Mouse (Mus musculus) spleen, adult 2 months (tissue): ENCODE measurements around the gene Sult2b1. TPM values are rescaled to one million over a fixed set of nuclear protein-coding genes. Genes with fewer than 3 reads are reported as not detected.

Source experiments
- DNase-seq, 2 experiments: peaks; one replicate each; pipeline versions ENCODE4 v3.0.0 to v3.0.0-alpha.2; 2012 to 2021; ENCODE audit warnings: low spot score in 2 of 2, low read depth in 1 of 2
- H3K27ac ChIP-seq: fragments of 200-500 bp; 2 replicates; pipeline ENCODE4 v1.5.1; 2012; ENCODE audit warnings: low read length, inconsistent platforms; ENCODE audit not compliant: insufficient read depth
- H3K27me3 ChIP-seq: fragments of 200-500 bp; 2 replicates; pipeline ENCODE4 v1.6.1; 2012; ENCODE audit warnings: mild to moderate bottlenecking, moderate library complexity, low read length, inconsistent platforms; ENCODE audit not compliant: control insufficient read depth, insufficient read depth
- H3K36me3 ChIP-seq: fragments of 200-500 bp; 2 replicates; pipeline ENCODE4 v1.6.1; 2012; ENCODE audit warnings: mild to moderate bottlenecking, low read length, inconsistent platforms; ENCODE audit not compliant: control insufficient read depth, insufficient read depth
- H3K4me1 ChIP-seq: fragments of 200-500 bp; 2 replicates; pipeline ENCODE4 v1.6.1; 2011; ENCODE audit warnings: inconsistent platforms; ENCODE audit not compliant: control insufficient read depth, insufficient read depth, insufficient read length
- H3K4me3 ChIP-seq: fragments of 200-500 bp; 2 replicates; pipeline ENCODE4 v1.5.1; 2011; ENCODE audit warnings: mild to moderate bottlenecking, inconsistent platforms; ENCODE audit not compliant: insufficient read depth, insufficient read length; ENCODE audit errors: extremely low read depth
- CTCF ChIP-seq: fragments of 200-500 bp; IDR thresholded peaks from 2 replicates; pipeline ENCODE4 v1.5.1; 2011; ENCODE audit warnings: mild to moderate bottlenecking, inconsistent platforms; ENCODE audit not compliant: insufficient read depth, insufficient read length, insufficient replicate concordance; ENCODE audit errors: extremely low read depth
- POLR2A ChIP-seq: fragments of 200-500 bp; IDR thresholded peaks from 2 replicates; pipeline ENCODE4 v1.6.1; 2011; ENCODE audit warnings: low read depth, low read length, inconsistent platforms
- WGBS: fragments of 180-500 bp; shearing (Covaris S2); methylation state at CpG from one replicate; pipeline ENCODE4 v1.1.7; 2018; 5-methylcytosine and 5-hydroxymethylcytosine counted together
- polyA plus RNA-seq: library from polyadenylated mRNA; depleted of rRNA; stranded (reverse); fragments of >200 nt; gene quantifications from 2 replicates; pipeline ENCODE4 v1.2.3, GENCODE M21; 2012

Gene Sult2b1
- polyA plus RNA-seq, 1 experiment = 0.76 TPM

GRCm38 (mm10) chr7:45730727-45731431 is 53.6 kb downstream of the Sult2b1 start:
- Histone ChIP-seq H3K36me3 (no peaks in the 10 kb centered on the region), H3K27me3 (no peaks in the 10 kb centered on the region), H3K27ac (no peak overlapping the region), H3K4me1 (peaks cover 9% of the 10 kb centered on the region; the same call in 1 of the 2 replicates), H3K4me3 (no peak overlapping the region)
- 57% methylated on average over 16 of the region's 16 CpGs for WGBS
- peak; percentile 23; the same call in 1 of the 2 replicates for TF ChIP-seq CTCF
- no peak for TF ChIP-seq POLR2A
- DNase-seq = peak in 1 of 2 experiments; percentile 38

- no peak for DNase-seq
- H3K27me3 ChIP-seq = no peaks in the 10 kb centered on the region
- H3K27ac ChIP-seq = no peak overlapping the region
- no peak for TF ChIP-seq CTCF
- TF ChIP-seq POLR2A = no peak
- H3K4me3 ChIP-seq = no peak overlapping the region
- H3K4me1 ChIP-seq = no peaks in the 10 kb centered on the region
- WGBS = 87% methylated on average over 3 of the region's 3 CpGs
- H3K36me3 ChIP-seq = peaks cover 7% of the 10 kb centered on the region; the same call in 1 of the 2 replicates
Measured at GRCm38 (mm10) chr7:45727625-45728024, 56.8 kb downstream of the Sult2b1 start.

GRCm38 (mm10) chr7:45726419-45726818 is 58.0 kb downstream of the Sult2b1 start:
- Histone ChIP-seq H3K27ac (no peak overlapping the region), H3K36me3 (peaks cover 9% of the 10 kb centered on the region; the same call in 1 of the 2 replicates), H3K27me3 (no peaks in the 10 kb centered on the region), H3K4me1 (no peaks in the 10 kb centered on the region), H3K4me3 (no peak overlapping the region)
- no peak for DNase-seq
- WGBS = 89% methylated on average over 10 of the region's 10 CpGs
- TF ChIP-seq CTCF (no peak), POLR2A (no peak)

GRCm38 (mm10) chr7:45725713-45726112 is 58.8 kb downstream of the Sult2b1 start, which contains the start of gene Spaca4:
Gene Spaca4 (minus strand): TSS chr7:45725813.
- no peaks in the 10 kb centered on the region for H3K27me3 ChIP-seq
- H3K4me3 ChIP-seq = no peak within 1 kb of the TSS
- no peak for DNase-seq
- H3K27ac ChIP-seq = no peak within 1 kb of the TSS
- WGBS = 94% methylated on average over 11 of the region's 11 CpGs
- H3K36me3 ChIP-seq = peaks cover 14% of the 10 kb centered on the region
- H3K4me1 ChIP-seq = no peaks in the 10 kb centered on the region
- TF ChIP-seq POLR2A (no peak), CTCF (no peak)

- H3K36me3 ChIP-seq = peaks cover 18% of the 10 kb centered on the region
- 94% methylated on average over 9 of the region's 9 CpGs for WGBS
- H3K27ac ChIP-seq = no peak overlapping the region
- H3K27me3 ChIP-seq = no peaks in the 10 kb centered on the region
- no peaks in the 10 kb centered on the region for H3K4me1 ChIP-seq
- no peak overlapping the region for H3K4me3 ChIP-seq
- no peak for TF ChIP-seq CTCF
- no peak for TF ChIP-seq POLR2A
- DNase-seq = no peak
Measured at GRCm38 (mm10) chr7:45725151-45725550, 59.3 kb downstream of the Sult2b1 start.

GRCm38 (mm10) chr7:45723781-45724180 is 60.7 kb downstream of the Sult2b1 start:
- no peak overlapping the region for H3K27ac ChIP-seq
- no peaks in the 10 kb centered on the region; the same call in 1 of the 2 replicates for H3K4me1 ChIP-seq
- H3K4me3 ChIP-seq = no peak overlapping the region
- DNase-seq = no peak
- peaks cover 26% of the 10 kb centered on the region for H3K36me3 ChIP-seq
- H3K27me3 ChIP-seq = no peaks in the 10 kb centered on the region
- no peak for TF ChIP-seq POLR2A
- TF ChIP-seq CTCF = no peak
- WGBS = 97% methylated on average over 14 of the region's 14 CpGs

GRCm38 (mm10) chr7:45723301-45723700 is 61.2 kb downstream of the Sult2b1 start:
- 97% methylated on average over 4 of the region's 4 CpGs for WGBS
- Histone ChIP-seq H3K4me1 (no peaks in the 10 kb centered on the region; the same call in 1 of the 2 replicates), H3K27ac (no peak overlapping the region), H3K36me3 (peaks cover 26% of the 10 kb centered on the region), H3K4me3 (no peak overlapping the region), H3K27me3 (no peaks in the 10 kb centered on the region)
- no peak for TF ChIP-seq CTCF
- no peak for TF ChIP-seq POLR2A
- DNase-seq = no peak
